In genomic region chr9:65982841-65983240, GRCm38 (mm10) we compare ENCODE assay signal across 17 mouse cellular contexts.
"Had no signal": no experiment of that assay in that cellular context is flagged by ENCODE, and none has a peak within 500 bp of the region (broad histone marks: within the 10 kb centered on the region; RNA-seq: fewer than 3 reads in every experiment).

No protein-coding gene starts in this region.

- H3K4me3 ChIP-seq: kidney, embryonic 15.5 days; left cerebral cortex, adult 2 months; liver, embryonic 13.5 days; neural tube, embryonic 12.5 days; neural tube, embryonic 15.5 days had no signal

- DNase-seq: kidney, adult 8-10 months; kidney, postnatal 10 days; kidney, postnatal 36 days; layer of hippocampus, postnatal 36 days; liver, embryonic 13.5 days; lung, embryonic 14.5 days; lung, postnatal 10 days; lung, postnatal 36 days; midbrain, embryonic 14.5 days; retina, postnatal 1 day; thymus, adult 2 months; thymus, postnatal 14 days; thymus, postnatal 4 days had no signal

- H3K36me3 ChIP-seq: kidney, embryonic 15.5 days; liver, embryonic 13.5 days; neural tube, embryonic 12.5 days; neural tube, embryonic 15.5 days had no signal

- H3K27ac ChIP-seq: kidney, embryonic 15.5 days; left cerebral cortex, adult 2 months; liver, embryonic 13.5 days; neural tube, embryonic 12.5 days; neural tube, embryonic 15.5 days had no signal

- H3K9me3 ChIP-seq: kidney, embryonic 15.5 days; liver, embryonic 13.5 days; neural tube, embryonic 12.5 days; neural tube, embryonic 15.5 days had no signal

- H3K4me1 ChIP-seq: kidney, embryonic 15.5 days; liver, embryonic 13.5 days; neural tube, embryonic 12.5 days; neural tube, embryonic 15.5 days had no signal

- H3K27me3 ChIP-seq: kidney, embryonic 15.5 days; liver, embryonic 13.5 days; neural tube, embryonic 12.5 days; neural tube, embryonic 15.5 days had no signal
